Mouse (Mus musculus): ENCODE measurements at regions not wholly inside any gene's neighbourhood (a gene's known extent, or its start where the extent isn't known, plus 50 kb on each side); places are given as distances from the start of the nearest gene placed in this dataset.

DNA sequence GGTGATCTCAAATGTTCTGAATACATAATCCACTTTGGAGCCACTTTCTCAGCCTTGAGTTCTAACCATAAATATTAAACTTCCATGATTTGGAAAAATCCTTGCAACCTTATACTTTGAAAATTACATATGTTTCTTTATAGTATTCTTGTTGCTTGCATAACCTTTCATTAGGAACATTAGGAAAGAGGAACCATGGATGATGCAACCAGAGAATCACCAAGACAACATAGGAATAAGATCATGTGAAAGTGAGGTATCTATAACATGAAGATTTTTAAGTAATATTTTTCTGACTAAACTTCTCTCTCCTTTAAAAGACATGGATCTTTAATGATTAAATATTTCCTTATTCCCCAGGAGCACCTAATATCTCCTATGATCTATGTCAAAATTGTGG is 1057.0 kb downstream of the Pla2g4a start:
- Histone ChIP-seq H3K79me2 (replicated peaks; ENCODE audit: control insufficient read depth, extremely low read depth, insufficient read depth, poor library complexity, severe bottlenecking) (no peaks in the 10 kb centered on the region), H3K9me3 (replicated peaks; ENCODE audit: low read length) (peaks cover 2% of the 10 kb centered on the region), H3K36me3 (replicated peaks in 1 of 2; ENCODE audit: control insufficient read depth in 1 of 2, insufficient read depth in 1 of 2, low read length in 1 of 2) (no peaks in the 10 kb centered on the region), H3K4me1 (ENCODE audit: control insufficient read depth in 1 of 2, insufficient read depth in 2 of 2) (no peaks in the 10 kb centered on the region), H3K27me3 (replicated peaks) (no peaks in the 10 kb centered on the region), H3K4me3 (replicated peaks in 1 of 3; ENCODE audit: low read depth in 2 of 3, low read length in 2 of 3, poor library complexity in 1 of 3) (no peak overlapping the region), H3K9ac (ENCODE audit: insufficient read depth, low read depth) (no peak overlapping the region), H3K27ac (ENCODE audit: insufficient read depth, low read depth) (no peak overlapping the region), H3K4me2 (ENCODE audit: insufficient read depth, low read depth, poor library complexity, severe bottlenecking) (no peak overlapping the region)
- DNase-seq (ENCODE audit: extremely low read depth) = no peak
- dilution Hi-C loops (cut with MboI; ENCODE audit: extremely low pct_ligation_motif_present, extremely low pct_unique_long_range_greater_than_20kb, low sequenced_read_pairs) (no loop called here), in situ Hi-C loops (cut with MboI; ENCODE audit: low pct_ligation_motif_present, low pct_unique_long_range_greater_than_20kb, low sequenced_read_pairs) (no loop called here)
- TF ChIP-seq SIN3A (IDR thresholded peaks at IDR 0.05; ENCODE audit: low read length) = no peak
- TF ChIP-seq ETS1 (conservative IDR thresholded peaks at IDR 0.05; ENCODE audit: low read depth, low read length) = no peak
- TF ChIP-seq IRF4 (IDR thresholded peaks at IDR 0.05; ENCODE audit: low read depth, low read length) = no peak
- no peak for TF ChIP-seq ELF1 (IDR thresholded peaks at IDR 0.05; ENCODE audit: low read depth, low read length)

DNA sequence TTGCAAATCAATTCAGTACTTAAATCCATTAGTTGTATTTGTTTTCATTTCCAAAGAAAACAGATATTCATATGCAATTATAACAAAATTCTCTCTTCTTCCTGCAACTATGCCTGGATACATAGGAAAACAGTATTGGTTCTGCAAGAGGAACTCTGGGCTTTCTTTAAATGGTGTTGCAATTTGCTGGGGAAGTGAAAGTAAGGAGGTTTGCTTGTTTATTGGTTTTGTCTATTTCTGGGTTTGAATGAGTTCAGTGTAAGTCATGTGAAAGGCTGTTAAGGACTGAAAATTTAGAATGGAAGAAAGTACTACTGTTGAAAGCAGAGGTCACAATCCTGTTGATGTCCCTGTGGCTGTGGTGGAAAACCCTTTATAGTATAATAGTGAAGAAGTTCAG is 1058.0 kb downstream of the Pla2g4a start:
- Histone ChIP-seq H3K4me2 (ENCODE audit: insufficient read depth, low read depth, poor library complexity, severe bottlenecking) (no peak overlapping the region), H3K36me3 (replicated peaks in 1 of 2; ENCODE audit: control insufficient read depth in 1 of 2, insufficient read depth in 1 of 2, low read length in 1 of 2) (no peaks in the 10 kb centered on the region), H3K4me3 (replicated peaks in 1 of 3; ENCODE audit: low read depth in 2 of 3, low read length in 2 of 3, poor library complexity in 1 of 3) (no peak overlapping the region), H3K9ac (ENCODE audit: insufficient read depth, low read depth) (no peak overlapping the region), H3K4me1 (ENCODE audit: control insufficient read depth in 1 of 2, insufficient read depth in 2 of 2) (no peaks in the 10 kb centered on the region), H3K27ac (ENCODE audit: insufficient read depth, low read depth) (no peak overlapping the region), H3K27me3 (replicated peaks) (no peaks in the 10 kb centered on the region), H3K9me3 (replicated peaks; ENCODE audit: low read length) (peaks cover 7% of the 10 kb centered on the region), H3K79me2 (replicated peaks; ENCODE audit: control insufficient read depth, extremely low read depth, insufficient read depth, poor library complexity, severe bottlenecking) (no peaks in the 10 kb centered on the region)
- no peak for DNase-seq (ENCODE audit: extremely low read depth)
- TF ChIP-seq MXI1 (IDR thresholded peaks at IDR 0.05; ENCODE audit: low read depth, low read length) (no peak), POLR2A (IDR thresholded peaks at IDR 0.05; ENCODE audit: low read depth, low read length) (no peak), MEF2A (IDR thresholded peaks at IDR 0.05; ENCODE audit: borderline replicate concordance, low read depth, low read length) (no peak), SMC3 (IDR thresholded peaks at IDR 0.05; ENCODE audit: low read depth, low read length) (no peak), ELF1 (IDR thresholded peaks at IDR 0.05; ENCODE audit: low read depth, low read length) (no peak), USF1 (IDR thresholded peaks at IDR 0.05; ENCODE audit: low read depth, low read length) (no peak), RAD21 (IDR thresholded peaks at IDR 0.05; ENCODE audit: low read depth, low read length) (no peak), POLR2AphosphoS2 (IDR thresholded peaks at IDR 0.05; ENCODE audit: low read depth, low read length) (no peak), HCFC1 (IDR thresholded peaks at IDR 0.05; ENCODE audit: low read depth, low read length) (no peak), TCF12 (IDR thresholded peaks at IDR 0.05; ENCODE audit: low read depth, low read length) (no peak), EP300 (IDR thresholded peaks at IDR 0.05; ENCODE audit: low read length) (no peak)
- dilution Hi-C loops (cut with MboI; ENCODE audit: extremely low pct_ligation_motif_present, extremely low pct_unique_long_range_greater_than_20kb, low sequenced_read_pairs) = no loop called here
- in situ Hi-C loops (cut with MboI; ENCODE audit: low pct_ligation_motif_present, low pct_unique_long_range_greater_than_20kb, low sequenced_read_pairs) = no loop called here

- no peak for DNase-seq (ENCODE audit: extremely low read depth)
- in situ Hi-C loops (cut with MboI; ENCODE audit: low pct_ligation_motif_present, low pct_unique_long_range_greater_than_20kb, low sequenced_read_pairs) = no loop called here
- H3K27me3 ChIP-seq (replicated peaks) = no peaks in the 10 kb centered on the region
- dilution Hi-C loops (cut with MboI; ENCODE audit: extremely low pct_ligation_motif_present, extremely low pct_unique_long_range_greater_than_20kb, low sequenced_read_pairs) = no loop called here
- no peak overlapping the region for H3K9ac ChIP-seq (ENCODE audit: insufficient read depth, low read depth)
- no peaks in the 10 kb centered on the region for H3K4me1 ChIP-seq (ENCODE audit: control insufficient read depth in 1 of 2, insufficient read depth in 2 of 2)
- H3K36me3 ChIP-seq (replicated peaks in 1 of 2; ENCODE audit: control insufficient read depth in 1 of 2, insufficient read depth in 1 of 2, low read length in 1 of 2) = no peaks in the 10 kb centered on the region
- no peak overlapping the region for H3K27ac ChIP-seq (ENCODE audit: insufficient read depth, low read depth)
- peaks cover 9% of the 10 kb centered on the region for H3K9me3 ChIP-seq (replicated peaks; ENCODE audit: low read length)
- no peaks in the 10 kb centered on the region for H3K79me2 ChIP-seq (replicated peaks; ENCODE audit: control insufficient read depth, extremely low read depth, insufficient read depth, poor library complexity, severe bottlenecking)
- no peak overlapping the region for H3K4me2 ChIP-seq (ENCODE audit: insufficient read depth, low read depth, poor library complexity, severe bottlenecking)
- no peak overlapping the region for H3K4me3 ChIP-seq (replicated peaks in 1 of 3; ENCODE audit: low read depth in 2 of 3, low read length in 2 of 3, poor library complexity in 1 of 3)
- TF ChIP-seq IRF4 (IDR thresholded peaks at IDR 0.05; ENCODE audit: low read depth, low read length) (no peak), UBTF (IDR thresholded peaks at IDR 0.05; ENCODE audit: low read depth, low read length) (no peak), NRF1 (IDR thresholded peaks at IDR 0.05; ENCODE audit: low read depth, low read length) (no peak), CHD2 (IDR thresholded peaks at IDR 0.05; ENCODE audit: low read length) (no peak), GABPA (IDR thresholded peaks at IDR 0.05; ENCODE audit: insufficient replicate concordance, low read depth, low read length) (no peak), MEF2A (IDR thresholded peaks at IDR 0.05; ENCODE audit: borderline replicate concordance, low read depth, low read length) (no peak), NELFE (IDR thresholded peaks at IDR 0.05; ENCODE audit: low read depth, low read length) (no peak), MAZ (IDR thresholded peaks at IDR 0.05; ENCODE audit: low read depth, low read length) (no peak), ZMIZ1 (IDR thresholded peaks at IDR 0.05; ENCODE audit: low read depth, low read length) (no peak), RAD21 (IDR thresholded peaks at IDR 0.05; ENCODE audit: low read depth, low read length) (no peak), MXI1 (IDR thresholded peaks at IDR 0.05; ENCODE audit: low read depth, low read length) (no peak), JUN (IDR thresholded peaks at IDR 0.05; ENCODE audit: insufficient read depth, low read depth, low read length) (no peak), ZC3H11A (IDR thresholded peaks at IDR 0.05; ENCODE audit: low read depth, low read length) (no peak), POLR2A (IDR thresholded peaks at IDR 0.05; ENCODE audit: low read depth, low read length) (no peak), PAX5 (IDR thresholded peaks at IDR 0.05; ENCODE audit: low read length) (no peak), POLR2AphosphoS2 (IDR thresholded peaks at IDR 0.05; ENCODE audit: low read depth, low read length) (no peak), MAFK (IDR thresholded peaks at IDR 0.05; ENCODE audit: insufficient replicate concordance, low read length) (no peak)
Observed at GRCm38 (mm10) chr1:148901319-148902033, 1059.6 kb downstream of the Pla2g4a start.
